Mouse (Mus musculus): ENCODE measurements around the gene Olfr643. TPM values are rescaled to one million over a fixed set of nuclear protein-coding genes. Genes with fewer than 3 reads are reported as not detected.

Gene Olfr643
- not detected for polyA plus RNA-seq (2017; shearing (Covaris generic))

GRCm38 (mm10) chr7:104137305-104137704 lies at the start of gene Olfr643:
TSS of gene Olfr643 (minus strand) at chr7:104137405.

GRCm38 (mm10) chr7:104183292-104183691 lies 46.1 kb upstream of the Olfr643 start, which contains the start of gene Olfr648:
TSS of gene Olfr648 (minus strand) at chr7:104183392.

GRCm38 (mm10) chr7:104150456-104150855 lies 13.3 kb upstream of the Olfr643 start, which contains the start of gene Ubqlnl:
TSS of gene Ubqlnl (minus strand) at chr7:104150556.

GRCm38 (mm10) chr7:104143179-104143578 lies 6.0 kb upstream of the Olfr643 start, which contains the start of gene Ubqln3:
TSS of gene Ubqln3 (minus strand) at chr7:104143279.

GRCm38 (mm10) chr7:104129726-104130125 lies 7.5 kb downstream of the Olfr643 start, which contains the start of gene Ubqln5:
TSS of gene Ubqln5 (minus strand) at chr7:104129826.

GRCm38 (mm10) chr7:104104757-104104972 lies 32.5 kb downstream of the Olfr643 start, which contains the start of gene Olfr646:
TSS of gene Olfr646 (plus strand) at chr7:104104873.

GRCm38 (mm10) chr7:104085365-104085764 lies 51.8 kb downstream of the Olfr643 start, which contains the start of gene Olfr645:
TSS of gene Olfr645 (minus strand) at chr7:104085465.

GRCm38 (mm10) chr7:104071769-104072168 lies 65.4 kb downstream of the Olfr643 start, which contains the start of gene Olfr644:
TSS of gene Olfr644 (minus strand) at chr7:104071869.

GRCm38 (mm10) chr7:104061345-104061744 lies 75.9 kb downstream of the Olfr643 start, which contains the start of gene 4930516K23Rik:
TSS of gene 4930516K23Rik (minus strand) at chr7:104061445.

GRCm38 (mm10) chr7:104052566-104052965 lies 84.6 kb downstream of the Olfr643 start, which contains the start of gene Olfr642:
TSS of gene Olfr642 (minus strand) at chr7:104052666.

GRCm38 (mm10) chr7:104035145-104035544 lies 102.1 kb downstream of the Olfr643 start, which contains the start of gene Olfr641:
TSS of gene Olfr641 (plus strand) at chr7:104035445.

GRCm38 (mm10) chr7:104025473-104025872 lies 111.7 kb downstream of the Olfr643 start, which contains the start of gene Olfr640:
TSS of gene Olfr640 (minus strand) at chr7:104025573.

GRCm38 (mm10) chr7:104017203-104017602 lies 120.0 kb downstream of the Olfr643 start, which contains the start of gene Olfr639:
TSS of gene Olfr639 (minus strand) at chr7:104017303.

GRCm38 (mm10) chr7:103998446-103998845 lies 138.8 kb downstream of the Olfr643 start, which contains the start of gene Olfr638:
TSS of gene Olfr638 (plus strand) at chr7:103998746.

GRCm38 (mm10) chr7:103970852-103971251 lies 166.4 kb downstream of the Olfr643 start, which contains the start of gene Olfr635:
TSS of gene Olfr635 (plus strand) at chr7:103971152.

Other genes with a start within 250 kb of the Olfr643 start
- gene Olfr64, start 242.9 kb downstream of the Olfr643 start, polyA plus RNA-seq (2017; shearing (Covaris generic)), result not detected
- gene Olfr65, start 233.9 kb downstream of the Olfr643 start, polyA plus RNA-seq (2017; shearing (Covaris generic)), result not detected
- not detected for gene Olfr631, start 208.6 kb downstream of the Olfr643 start, polyA plus RNA-seq (2017; shearing (Covaris generic))
- not detected for gene Olfr632, start 203.1 kb downstream of the Olfr643 start, polyA plus RNA-seq (2017; shearing (Covaris generic))
- gene Olfr633, start 193.0 kb downstream of the Olfr643 start, polyA plus RNA-seq (2017; shearing (Covaris generic)), result not detected
- 0.04 TPM for gene Olfr635, start 166.3 kb downstream of the Olfr643 start, polyA plus RNA-seq (2017; shearing (Covaris generic))
- gene Olfr638, start 138.7 kb downstream of the Olfr643 start, polyA plus RNA-seq (2017; shearing (Covaris generic)), result not detected
- gene Olfr639, start 120.1 kb downstream of the Olfr643 start, polyA plus RNA-seq (2017; shearing (Covaris generic)), result not detected
- gene Olfr640, start 111.8 kb downstream of the Olfr643 start, polyA plus RNA-seq (2017; shearing (Covaris generic)), result not detected
- not detected for gene Olfr641, start 102.0 kb downstream of the Olfr643 start, polyA plus RNA-seq (2017; shearing (Covaris generic))
- 0.06 TPM for gene Olfr642, start 84.7 kb downstream of the Olfr643 start, polyA plus RNA-seq (2017; shearing (Covaris generic))
- gene 4930516K23Rik, start 76.0 kb downstream of the Olfr643 start, polyA plus RNA-seq (2017; shearing (Covaris generic)), result not detected
- not detected for gene Olfr644, start 65.5 kb downstream of the Olfr643 start, polyA plus RNA-seq (2017; shearing (Covaris generic))
- not detected for gene Olfr645, start 51.9 kb downstream of the Olfr643 start, polyA plus RNA-seq (2017; shearing (Covaris generic))
- not detected for gene Olfr646, start 32.5 kb downstream of the Olfr643 start, polyA plus RNA-seq (2017; shearing (Covaris generic))
- gene Ubqln5, start 7.6 kb downstream of the Olfr643 start, polyA plus RNA-seq (2017; shearing (Covaris generic)), result not detected
- gene Ubqln3, start 5.9 kb upstream of the Olfr643 start, polyA plus RNA-seq (2017; shearing (Covaris generic)), result not detected
- gene Ubqlnl, start 13.2 kb upstream of the Olfr643 start, polyA plus RNA-seq (2017; shearing (Covaris generic)), result not detected
- gene Olfm5, start 27.4 kb upstream of the Olfr643 start, polyA plus RNA-seq (2017; shearing (Covaris generic)), result not detected
- gene Olfr648, start 46.0 kb upstream of the Olfr643 start, polyA plus RNA-seq (2017; shearing (Covaris generic)), result 0.26 TPM
- not detected for gene Olfr649, start 58.6 kb upstream of the Olfr643 start, polyA plus RNA-seq (2017; shearing (Covaris generic))
- gene Trim6, start 81.4 kb upstream of the Olfr643 start, polyA plus RNA-seq (2017; shearing (Covaris generic)), result 1.7 TPM
- 63.8 TPM for gene Trim34a, start 107.1 kb upstream of the Olfr643 start, polyA plus RNA-seq (2017; shearing (Covaris generic))
- gene Trim5, start 150.7 kb upstream of the Olfr643 start, polyA plus RNA-seq (2017; shearing (Covaris generic)), result 34.1 TPM
- gene Trim12a, start 178.1 kb upstream of the Olfr643 start, polyA plus RNA-seq (2017; shearing (Covaris generic)), result 163 TPM
- 1.3 TPM for gene Trim34b, start 192.1 kb upstream of the Olfr643 start, polyA plus RNA-seq (2017; shearing (Covaris generic))
- 25.5 TPM for gene Trim12c, start 216.0 kb upstream of the Olfr643 start, polyA plus RNA-seq (2017; shearing (Covaris generic))
- 1.5 TPM for gene Trim30b, start 232.5 kb upstream of the Olfr643 start, polyA plus RNA-seq (2017; shearing (Covaris generic))